Mouse (Mus musculus) C2C12 (cell line): ENCODE results near the gene Cpm.

ENCODE experiments used
- CEBPB ChIP-seq: IDR thresholded peaks from one replicate; pipeline ENCODE4 v1.6.1; 2011; ENCODE audit warnings: low read depth, mild to moderate bottlenecking, control low read depth, moderate library complexity
- CTCF ChIP-seq: IDR thresholded peaks from one replicate; pipeline ENCODE4 v1.5.1; 2011; ENCODE audit not compliant: control insufficient read depth, insufficient read depth, insufficient read length
- FOSL1 ChIP-seq: IDR thresholded peaks from one replicate; pipeline ENCODE4 v1.8.0; 2011; ENCODE audit warnings: mild to moderate bottlenecking, low read length; ENCODE audit not compliant: poor library complexity, insufficient read depth, severe bottlenecking
- MAX ChIP-seq: IDR thresholded peaks from one replicate; pipeline ENCODE4 v1.6.1; 2011; ENCODE audit warnings: mild to moderate bottlenecking, control low read depth
- MYOD1 ChIP-seq: IDR thresholded peaks from one replicate; pipeline ENCODE4 v1.6.1; 2011; ENCODE audit warnings: low read depth; ENCODE audit not compliant: control insufficient read depth, insufficient read length
- USF1 ChIP-seq: IDR thresholded peaks from one replicate; pipeline ENCODE4 v1.6.1; 2011; ENCODE audit warnings: low read depth, mild to moderate bottlenecking, control low read depth, moderate library complexity

GRCm38 (mm10) chr10:117584566-117585515, 44.5 kb upstream of the Cpm start:
- TF ChIP-seq CTCF (no peak), MYOD1 (no peak), MAX (no peak), USF1 (no peak), CEBPB (no peak), FOSL1 (no peak)
